Mouse (Mus musculus): ENCODE measurements around the gene Ffar3.

Gene Ffar3

DNA sequence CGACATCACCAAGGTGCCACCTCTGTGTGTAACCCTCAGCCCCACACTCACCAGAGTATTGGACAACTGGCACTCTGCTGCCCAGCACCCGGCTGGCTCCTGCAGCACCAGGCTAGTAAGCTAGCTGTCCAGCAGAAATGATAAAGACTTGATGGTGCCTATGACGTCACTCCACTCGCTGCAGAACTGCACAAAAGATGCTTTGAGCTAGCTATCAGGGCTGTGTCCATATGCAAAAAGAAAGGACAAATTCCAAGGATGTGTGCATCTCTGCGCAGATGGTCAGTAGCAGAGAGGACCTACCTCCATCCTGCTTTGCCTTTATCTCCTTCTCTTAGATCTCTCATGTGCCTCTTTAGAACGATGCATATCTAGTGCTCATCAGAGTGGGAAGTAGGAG is at the start of gene Ffar3:
Gene Ffar3, minus strand, starts transcription at position 101 of the 400 bp plus-strand sequence.
- DNase-seq (ENCODE audit: low spot score in 2 of 2), result no peak

DNA sequence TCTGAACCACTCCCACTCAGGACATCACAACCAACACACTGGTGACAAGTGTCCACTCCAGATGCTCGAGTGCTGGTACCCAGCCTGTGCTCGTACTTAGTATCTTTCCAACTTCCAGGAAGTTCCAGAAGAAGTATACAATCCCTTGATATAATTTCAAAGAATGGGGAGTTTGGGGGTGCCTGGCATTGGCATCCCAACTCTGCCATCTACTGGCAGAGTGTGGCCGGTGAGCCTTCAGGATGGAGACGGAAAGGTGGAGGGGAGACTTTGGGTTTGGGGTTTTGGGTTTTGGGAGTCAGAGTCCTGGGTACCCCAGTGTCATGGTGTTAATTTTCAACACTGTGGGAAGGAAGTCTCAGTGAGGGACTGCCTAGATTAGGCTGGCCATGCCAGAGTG is 48.1 kb upstream of the Ffar3 start:
- peak in 1 of 2 experiments; percentile 25 for DNase-seq (ENCODE audit: low spot score in 2 of 2)

DNA sequence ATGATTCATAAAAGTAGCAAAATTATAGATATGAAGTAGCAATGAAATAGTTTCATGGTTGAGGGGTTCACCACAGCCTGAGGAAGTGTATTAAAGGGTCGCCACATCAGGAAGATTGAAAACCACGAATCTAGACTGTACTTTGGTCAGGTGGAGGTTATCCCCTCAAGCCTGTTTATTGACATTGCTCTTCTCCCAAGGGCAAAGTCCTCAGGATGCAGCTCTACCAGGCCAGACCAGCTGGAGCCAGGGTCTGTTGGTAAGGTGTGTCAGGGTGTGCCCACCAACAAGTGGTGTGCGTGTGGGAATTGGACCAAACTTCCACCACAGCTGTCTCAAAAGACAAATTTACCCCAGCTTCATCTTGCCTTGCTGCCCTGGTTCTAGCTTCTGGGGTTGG is 39.2 kb upstream of the Ffar3 start:
- no peak for DNase-seq (ENCODE audit: low spot score in 2 of 2)

DNA sequence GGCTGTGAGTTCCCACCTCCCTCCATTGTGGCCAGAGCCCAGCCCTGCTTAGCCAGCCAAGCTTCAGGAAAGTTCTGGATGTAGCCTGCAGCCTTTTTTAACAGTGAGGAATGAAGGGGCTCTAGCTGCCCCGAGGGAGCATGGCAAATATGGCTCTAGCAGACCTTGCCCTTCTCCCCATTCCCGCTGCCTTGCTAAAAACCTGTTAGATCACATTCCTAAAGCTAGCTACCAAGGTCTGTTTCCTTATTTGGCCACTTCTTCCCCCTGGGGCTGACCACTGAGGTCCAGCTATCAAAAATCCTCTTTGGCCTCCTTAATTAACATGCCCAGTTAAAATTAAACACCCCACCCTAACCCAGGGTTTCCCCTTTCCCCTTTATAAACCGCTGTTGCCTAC is 36.5 kb upstream of the Ffar3 start:
- no peak for DNase-seq (ENCODE audit: low spot score in 2 of 2)

DNA sequence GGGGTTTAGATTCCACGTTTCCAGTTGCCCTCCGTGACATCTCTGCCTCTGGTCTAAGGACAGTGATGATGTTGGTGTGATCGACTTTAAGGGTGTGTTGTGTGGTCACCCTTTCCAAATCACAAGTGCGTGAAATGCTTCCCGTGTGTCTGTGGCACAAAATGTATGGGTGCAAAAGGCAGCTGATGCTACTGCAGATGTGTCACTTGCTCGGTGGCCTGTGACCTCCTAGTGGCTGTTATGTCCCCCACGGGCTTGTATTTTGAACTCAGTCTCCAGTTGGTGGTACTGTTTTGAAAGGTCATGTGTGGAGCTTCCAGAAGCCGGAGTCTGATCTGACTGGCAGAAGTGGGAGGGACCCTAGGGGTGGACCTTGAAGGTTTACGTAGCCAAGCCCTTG is 35.8 kb upstream of the Ffar3 start:
- DNase-seq (ENCODE audit: low spot score in 2 of 2), result no peak

DNA sequence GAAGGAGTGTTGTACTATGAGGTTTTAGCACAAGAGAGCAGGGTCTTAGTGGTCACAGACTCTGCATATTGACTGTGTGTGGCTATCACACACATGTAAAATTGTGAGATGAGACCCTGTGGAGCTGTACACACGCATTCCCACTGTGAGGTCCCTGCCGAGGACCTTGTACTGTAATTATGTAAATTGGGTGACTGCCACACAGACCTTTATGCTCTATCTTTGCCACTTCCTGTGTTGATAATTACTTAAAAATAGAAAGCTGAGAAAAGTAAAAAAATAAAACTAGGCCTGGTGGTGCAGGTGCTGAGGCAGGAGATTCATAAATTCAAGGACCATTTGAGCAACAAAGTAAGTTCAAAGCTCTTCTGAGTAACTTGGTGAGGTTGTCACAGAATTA is 34.7 kb upstream of the Ffar3 start:
- no peak for DNase-seq (ENCODE audit: low spot score in 2 of 2)

DNA sequence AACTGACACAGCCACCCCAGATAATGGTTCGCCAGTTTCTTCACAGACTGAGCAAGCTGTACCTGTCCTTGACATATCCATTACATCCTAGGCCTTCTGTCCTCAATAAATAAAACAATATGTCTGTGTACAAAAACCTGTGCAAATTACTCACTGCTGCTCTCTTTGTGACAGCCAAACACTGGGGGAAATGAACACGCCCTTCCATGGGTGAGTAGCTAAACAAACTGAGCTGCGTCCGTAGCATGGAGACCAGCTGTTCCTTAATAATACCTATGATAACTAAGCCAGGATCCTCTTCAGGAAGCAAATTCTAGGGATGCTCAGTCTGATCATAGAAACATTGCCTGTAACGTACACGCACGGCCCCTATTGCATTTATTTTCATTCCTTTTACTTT is 32.8 kb upstream of the Ffar3 start:
- no peak for DNase-seq (ENCODE audit: low spot score in 2 of 2)

DNA sequence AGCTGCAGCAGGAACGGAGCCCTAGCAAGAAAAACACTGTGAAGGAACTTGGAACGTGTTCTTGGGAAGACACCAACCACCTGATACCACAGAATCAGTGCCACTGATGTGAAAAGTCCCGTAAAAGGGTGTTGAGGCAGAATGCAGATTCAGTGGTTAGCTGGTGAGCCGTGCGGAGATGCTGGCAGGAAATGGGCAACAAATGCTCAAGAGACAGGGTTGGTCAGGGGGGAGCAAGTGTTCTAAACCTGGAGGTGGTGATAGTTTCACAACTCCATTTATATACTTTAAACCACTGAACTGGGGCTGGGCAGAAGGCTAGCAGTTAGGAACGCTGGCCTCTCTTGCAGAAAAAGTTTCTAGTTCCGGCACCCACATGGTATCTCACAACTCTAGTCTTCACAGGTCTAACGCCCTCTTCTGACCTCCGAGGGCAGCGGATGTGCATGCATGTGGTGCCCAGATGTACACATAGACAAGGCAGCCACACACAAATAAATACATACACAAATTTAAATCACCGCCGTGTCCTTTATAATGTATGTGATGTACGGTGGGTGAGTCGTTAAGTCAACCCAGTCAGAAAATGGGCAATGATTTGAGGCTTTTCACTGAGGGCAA is 31.7 kb upstream of the Ffar3 start:
- no peak for DNase-seq (ENCODE audit: low spot score in 2 of 2)

DNA sequence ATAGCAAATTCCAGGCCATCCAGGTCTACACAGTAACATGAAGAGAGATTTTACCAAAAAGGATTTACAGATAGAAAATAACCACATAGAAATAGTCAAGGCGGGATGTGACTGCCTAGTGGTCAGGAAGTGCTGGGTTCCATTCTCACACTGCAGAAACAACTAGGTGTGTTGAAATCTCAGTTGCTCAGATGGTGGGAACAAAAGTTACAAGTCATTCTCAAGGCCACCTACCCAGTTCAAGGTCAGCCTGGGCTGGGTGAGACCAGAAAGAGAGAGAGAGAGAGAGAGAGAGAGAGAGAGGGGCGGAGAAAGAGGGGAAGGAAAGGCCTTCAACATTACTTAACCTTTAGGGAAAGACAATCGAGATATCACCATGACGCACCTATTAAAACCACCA is 30.9 kb upstream of the Ffar3 start:
- DNase-seq (ENCODE audit: low spot score in 2 of 2), result no peak

DNA sequence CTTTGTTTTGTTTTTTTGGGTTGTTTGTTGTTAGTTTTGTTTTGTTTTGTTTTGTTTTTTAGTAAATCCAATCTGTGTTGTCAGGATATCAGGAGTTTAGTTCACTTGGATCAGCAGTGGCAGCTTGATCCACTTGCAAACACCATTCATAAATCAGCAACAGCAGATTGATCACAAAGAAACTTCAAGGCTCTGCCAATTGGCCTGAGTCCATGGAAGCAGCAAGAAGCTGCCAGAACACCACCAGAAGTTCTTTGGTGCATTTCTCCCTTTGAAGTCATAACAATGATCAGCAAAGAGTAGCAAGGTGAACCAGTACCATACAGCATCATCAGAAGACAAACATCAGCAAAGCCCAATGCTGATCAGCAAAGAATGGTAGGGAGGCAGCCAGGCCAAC is 28.1 kb upstream of the Ffar3 start:
- no peak for DNase-seq (ENCODE audit: low spot score in 2 of 2)

DNA sequence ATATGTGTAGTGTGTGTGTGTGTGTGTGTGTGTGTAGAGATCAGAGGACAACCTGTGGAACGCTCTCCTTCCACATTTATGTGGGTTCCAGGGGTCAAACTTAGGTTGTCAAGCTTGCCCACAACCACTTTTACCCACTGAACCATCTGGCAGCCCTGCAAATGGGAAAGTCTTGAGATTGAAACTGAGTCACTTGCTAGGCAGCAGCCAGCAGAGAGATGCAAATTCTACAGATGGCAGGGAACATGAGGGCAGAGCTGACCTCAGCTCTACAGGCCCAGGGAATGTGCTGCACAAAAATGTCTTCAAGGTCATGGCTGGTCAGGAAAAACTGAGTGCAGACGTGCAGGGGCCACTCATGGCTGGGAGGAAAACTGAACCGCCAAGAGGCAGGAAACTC is 25.4 kb upstream of the Ffar3 start:
- no peak for DNase-seq (ENCODE audit: low spot score in 2 of 2)

DNA sequence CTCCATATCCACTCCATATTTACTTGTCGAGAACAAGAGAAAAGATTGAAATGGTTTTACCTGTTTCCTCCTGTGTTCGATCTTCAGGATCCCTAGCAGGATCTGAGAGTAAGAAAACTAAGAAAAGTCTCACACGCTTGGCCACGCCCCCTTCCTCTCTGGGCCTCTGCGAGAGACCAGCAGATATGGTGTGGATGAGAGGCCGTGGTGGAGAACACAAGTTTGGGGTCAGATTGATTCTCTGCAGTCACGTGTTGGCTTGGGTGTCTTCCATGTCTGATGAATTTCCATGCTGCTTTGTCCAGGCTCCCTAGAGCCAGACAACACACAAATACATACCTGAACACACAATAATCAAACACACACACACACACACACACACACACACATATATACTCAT is 24.2 kb upstream of the Ffar3 start, which contains the start of gene Cd22:
Gene Cd22, minus strand, starts transcription at position 167 of the 400 bp plus-strand sequence.
- DNase-seq (ENCODE audit: low spot score in 2 of 2), result no peak

DNA sequence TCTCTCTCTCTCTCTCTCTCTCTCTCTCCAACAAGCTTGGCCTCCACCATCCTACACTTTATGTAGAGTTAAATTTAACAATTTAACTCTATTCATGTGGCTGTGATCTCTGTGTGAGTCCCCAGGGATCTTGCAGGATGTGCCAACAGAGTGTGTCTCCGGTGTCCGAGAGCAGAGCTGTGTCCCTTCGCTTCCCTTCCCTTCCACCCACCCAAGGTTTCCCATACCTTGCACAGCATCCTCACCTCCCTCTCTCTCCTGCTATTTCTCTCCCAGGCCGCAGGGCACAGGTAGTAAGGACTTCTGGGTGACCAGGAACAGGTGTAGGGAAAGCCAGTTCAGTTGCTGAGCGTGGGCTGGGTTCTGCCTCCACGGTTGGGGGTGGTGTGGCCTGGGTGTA is 23.0 kb upstream of the Ffar3 start:
- no peak for DNase-seq (ENCODE audit: low spot score in 2 of 2)

DNA sequence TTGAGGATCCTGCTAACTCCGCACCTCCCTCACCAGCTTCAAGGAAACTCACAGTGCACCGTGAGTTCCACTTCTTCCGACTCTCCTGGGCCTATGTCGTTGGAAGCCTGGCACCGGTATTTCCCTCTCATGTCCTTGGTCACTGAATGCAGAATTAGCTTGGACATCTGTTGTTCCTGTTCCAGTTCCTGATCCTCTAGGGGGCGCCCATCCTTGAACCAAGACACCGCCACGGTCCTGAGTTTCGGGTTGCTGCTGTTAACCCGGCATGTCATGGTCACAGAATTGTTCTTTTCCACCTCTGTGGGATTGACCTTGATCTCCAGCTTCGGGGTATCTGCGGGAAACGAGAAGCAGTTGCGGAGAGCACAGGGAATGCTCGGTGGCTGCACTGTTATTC is 17.1 kb upstream of the Ffar3 start:
- DNase-seq (ENCODE audit: low spot score in 2 of 2), result peak in 1 of 2 experiments; percentile 53

DNA sequence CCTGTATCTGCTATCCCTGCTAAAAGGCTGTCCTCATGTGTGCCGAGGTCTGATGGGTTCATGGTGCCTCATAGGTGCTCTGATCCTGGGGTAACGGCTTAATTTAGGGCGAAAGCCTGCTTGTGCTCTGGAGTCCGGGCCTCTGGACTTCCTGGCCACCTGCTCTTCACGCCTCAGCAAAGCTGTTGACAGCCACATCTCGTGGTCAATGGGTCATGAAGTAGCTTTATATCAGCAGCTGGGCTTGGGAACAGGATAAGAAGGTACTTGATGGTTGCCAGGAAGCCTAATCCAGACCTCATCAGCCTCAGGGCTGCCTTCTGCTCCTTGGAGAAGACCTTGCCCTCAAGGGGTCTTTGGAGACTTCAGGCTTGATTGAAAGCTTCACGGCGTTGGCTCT is 7.4 kb upstream of the Ffar3 start:
- no peak for DNase-seq (ENCODE audit: low spot score in 2 of 2)

DNA sequence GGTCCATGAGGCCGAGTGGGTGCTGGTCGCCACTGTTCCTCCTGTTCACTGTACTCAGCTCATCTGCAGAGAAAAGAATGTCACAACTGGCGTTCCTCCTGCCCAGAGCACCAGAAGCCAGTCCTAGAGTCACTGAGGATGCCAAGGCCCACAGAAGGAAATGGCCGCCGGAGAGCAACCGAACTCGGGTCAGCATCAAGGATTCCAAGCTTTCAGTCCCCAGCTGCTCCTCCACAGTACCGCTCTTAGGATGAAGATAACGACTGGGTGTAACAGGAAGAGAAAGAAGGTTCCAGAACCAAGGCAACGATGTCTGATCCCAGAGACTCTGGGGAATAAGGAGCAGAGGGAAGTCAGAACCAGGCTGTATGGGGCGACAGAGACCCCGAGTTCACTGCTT is 5.5 kb upstream of the Ffar3 start, which contains the start of gene Ffar1:
Gene Ffar1, minus strand, starts transcription at position 101 of the 400 bp plus-strand sequence.
- DNase-seq (ENCODE audit: low spot score in 2 of 2), result no peak

DNA sequence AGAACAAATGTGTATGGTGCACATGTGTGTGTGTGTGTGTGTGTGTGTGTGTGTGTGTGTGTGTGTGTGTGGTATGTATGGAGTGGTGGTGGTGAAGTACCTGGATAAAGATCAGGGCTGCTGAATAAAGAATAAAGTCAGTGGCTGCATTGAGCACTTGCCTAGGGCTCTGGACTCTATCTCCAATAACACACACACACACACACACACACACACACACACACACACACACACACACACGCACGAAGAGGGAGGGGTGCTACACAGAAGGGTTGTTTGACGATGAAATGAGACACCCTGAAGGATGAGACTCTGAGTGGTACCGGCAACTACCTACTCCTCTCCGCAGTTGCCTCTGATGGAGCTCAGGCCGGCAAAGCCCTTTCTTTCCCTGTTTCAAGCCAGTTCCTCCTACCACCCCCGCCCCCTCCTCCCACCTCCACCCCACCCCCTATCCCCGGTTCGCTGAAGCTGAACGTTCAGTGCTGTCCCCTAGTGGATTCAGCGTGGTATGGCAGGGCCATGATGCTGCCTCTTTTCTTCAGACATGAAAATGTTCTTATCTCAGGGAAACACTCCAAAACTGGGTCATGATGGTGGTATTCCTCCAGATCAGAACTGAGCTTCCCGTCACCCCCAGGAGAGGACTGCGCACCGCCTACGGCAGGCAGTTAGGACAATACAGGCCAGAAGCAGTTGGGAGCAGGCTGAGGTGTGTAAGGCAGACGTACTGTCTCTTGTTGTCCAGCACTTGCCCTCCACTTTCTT is 3.8 kb upstream of the Ffar3 start:
- DNase-seq (ENCODE audit: low spot score in 2 of 2), result peak in 1 of 2 experiments; percentile 56

DNA sequence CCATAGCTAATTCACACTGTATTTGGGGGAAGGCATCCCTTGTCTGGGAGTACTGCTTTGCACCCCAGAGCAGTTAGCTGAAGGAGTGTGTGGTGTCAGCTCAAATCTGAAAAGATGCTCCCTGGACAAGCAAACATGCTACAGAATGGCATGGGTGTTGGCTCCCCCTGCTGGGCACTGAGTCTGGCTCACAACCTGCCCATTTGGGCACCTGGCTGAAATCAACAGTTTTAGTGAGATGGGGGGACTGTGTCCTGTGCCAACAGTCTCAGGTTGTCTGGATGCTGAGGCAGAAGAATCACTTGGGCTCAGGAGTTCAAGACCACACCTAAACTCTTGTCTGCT is 3.3 kb upstream of the Ffar3 start:
- DNase-seq (ENCODE audit: low spot score in 2 of 2), result peak; percentile 54 to 73

DNA sequence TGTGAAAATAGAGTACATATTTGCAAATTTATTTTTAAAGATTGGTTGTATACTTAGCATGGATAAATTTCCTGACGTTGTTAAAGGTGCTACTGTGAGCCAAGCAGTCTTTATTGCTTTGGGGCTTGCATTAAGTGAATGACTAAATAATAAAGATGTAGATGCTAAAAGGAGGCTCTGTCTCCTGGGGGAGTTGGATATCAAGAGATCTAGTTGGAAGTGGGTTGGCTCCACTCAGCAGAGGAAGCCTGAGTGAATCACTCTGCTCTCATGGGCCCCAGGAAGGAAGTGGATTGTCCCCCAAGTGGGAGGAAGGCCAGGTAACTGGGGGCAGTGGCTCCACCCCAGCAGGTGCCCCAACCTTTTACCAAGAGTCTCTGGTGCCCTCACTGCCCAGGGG is 1.8 kb upstream of the Ffar3 start:
- DNase-seq (ENCODE audit: low spot score in 2 of 2), result no peak

DNA sequence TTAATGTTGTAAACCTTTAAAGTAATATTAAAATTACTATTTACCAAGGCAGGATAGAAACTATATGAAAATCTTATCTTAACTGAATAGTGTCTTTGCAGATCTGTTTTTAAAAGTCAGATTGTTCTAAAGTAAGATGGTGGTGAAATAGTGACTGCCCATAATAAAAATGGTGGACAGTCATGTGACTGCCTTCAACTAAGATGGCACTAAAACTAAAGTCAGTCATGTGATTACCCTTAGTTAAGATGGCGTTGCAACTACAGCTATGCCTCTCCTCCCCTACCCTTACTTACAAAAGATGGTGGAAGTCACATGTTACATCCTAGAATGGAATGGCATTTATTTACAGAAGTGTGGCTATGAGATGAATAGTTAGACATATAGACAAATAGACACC is 4.6 kb downstream of the Ffar3 start:
- no peak for DNase-seq (ENCODE audit: low spot score in 2 of 2)

DNA sequence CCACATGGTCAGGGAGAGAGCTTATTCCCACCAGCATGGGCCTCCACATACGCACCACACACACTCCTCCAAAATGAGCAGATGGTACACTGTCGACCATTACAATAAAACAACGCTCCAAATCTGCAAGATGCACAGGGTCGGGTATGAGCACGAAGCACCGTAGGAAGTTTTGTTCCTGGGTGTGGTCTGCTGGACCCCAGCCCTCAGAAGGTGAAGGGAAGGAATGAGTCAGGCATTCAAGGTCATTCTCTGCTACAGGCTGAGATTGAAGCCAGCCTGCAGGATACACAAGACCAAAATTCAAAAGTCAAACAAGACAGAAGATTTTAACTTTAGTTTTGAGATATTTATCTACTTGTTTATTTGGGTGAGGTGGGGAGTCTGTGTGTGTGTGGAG is 8.0 kb downstream of the Ffar3 start:
- DNase-seq (ENCODE audit: low spot score in 2 of 2), result no peak

DNA sequence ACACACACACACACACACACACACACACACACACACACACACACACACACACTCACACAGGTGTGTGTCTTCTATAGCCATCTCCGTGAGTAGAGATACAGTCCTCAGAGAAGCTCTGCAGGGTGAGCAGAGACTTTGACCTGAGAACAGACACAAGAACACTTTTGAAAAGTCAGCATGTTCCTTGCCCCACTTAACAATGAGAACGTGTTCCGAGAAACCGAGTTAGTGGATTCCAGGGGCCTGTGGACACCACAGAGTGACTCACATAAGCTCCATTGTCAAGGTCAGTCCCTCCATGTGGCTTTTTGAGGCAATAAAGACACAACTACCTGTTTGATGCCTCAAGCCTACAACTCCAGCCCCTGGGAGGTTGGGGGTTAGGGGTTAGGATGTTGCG is 8.6 kb downstream of the Ffar3 start:
- DNase-seq (ENCODE audit: low spot score in 2 of 2), result no peak

DNA sequence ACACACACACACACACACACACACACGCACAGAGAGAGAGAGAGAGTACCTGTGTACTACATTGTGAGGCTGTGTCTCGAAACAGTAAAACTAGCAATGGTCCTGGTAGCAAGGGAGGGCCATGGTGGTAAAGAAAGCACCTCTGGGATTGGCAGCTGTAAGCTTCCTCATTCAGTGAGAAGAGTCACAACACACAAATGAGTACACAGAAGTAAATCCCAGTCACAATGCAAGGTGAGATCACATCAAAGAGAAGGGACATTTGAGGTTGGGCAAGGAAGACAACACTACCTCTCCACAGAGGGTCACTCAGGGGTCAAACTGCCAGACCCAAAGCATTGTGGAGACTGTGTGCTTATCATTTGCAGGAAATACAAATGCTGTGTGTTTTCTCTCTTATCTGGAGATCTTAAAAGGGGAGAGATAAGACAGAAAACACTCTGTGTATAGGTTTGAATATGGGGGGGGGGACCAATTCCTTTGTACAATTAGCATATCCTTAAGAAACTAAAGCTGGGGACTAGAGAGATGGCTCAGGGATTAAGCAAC is 9.4 kb downstream of the Ffar3 start:
- DNase-seq (ENCODE audit: low spot score in 2 of 2), result no peak
